Mouse (Mus musculus): ENCODE measurements around the gene Tnc. TPM values are rescaled to one million over a fixed set of nuclear protein-coding genes. Genes with fewer than 3 reads are reported as not detected.

Tnc gene
- polyA plus RNA-seq, 1 experiment from 2014 or later = 5.4 TPM

GRCm38 (mm10) chr4:63916288-63916687 lies 130.5 kb downstream of the Tnc start:
- ATAC-seq = no peak
- 49% methylated on average over 3 of the region's 3 CpGs for WGBS (ENCODE audit: insufficient replicate concordance)
- H3K36me3 ChIP-seq = no peaks in the 10 kb centered on the region

More at GRCm38 (mm10) chr4:63916288-63916687, 130.5 kb downstream of the Tnc start:
- H3K4me1 ChIP-seq = no peaks in the 10 kb centered on the region
- H3K4me3 ChIP-seq = no peak overlapping the region
- H3K9ac ChIP-seq = no peak overlapping the region
- no peak overlapping the region for H3K27ac ChIP-seq
- no peak overlapping the region for H3K4me2 ChIP-seq
- no peaks in the 10 kb centered on the region for H3K27me3 ChIP-seq (replicated peaks)
- H3K9me3 ChIP-seq (replicated peaks) = no peaks in the 10 kb centered on the region

Other genes with a start within 250 kb of the Tnc start
- 0.06 TPM in 1 of 2 replicates, not detected in the other for gene Tnfsf8, start 185.7 kb downstream of the Tnc start, polyA plus RNA-seq (2016; fragmentation: Nextera tagmentation; extraction: Ambion mirVana)

Measured in liver, embryonic 12.5 days (tissue).